Mouse (Mus musculus): ENCODE measurements around the gene Jph3.

DNA sequence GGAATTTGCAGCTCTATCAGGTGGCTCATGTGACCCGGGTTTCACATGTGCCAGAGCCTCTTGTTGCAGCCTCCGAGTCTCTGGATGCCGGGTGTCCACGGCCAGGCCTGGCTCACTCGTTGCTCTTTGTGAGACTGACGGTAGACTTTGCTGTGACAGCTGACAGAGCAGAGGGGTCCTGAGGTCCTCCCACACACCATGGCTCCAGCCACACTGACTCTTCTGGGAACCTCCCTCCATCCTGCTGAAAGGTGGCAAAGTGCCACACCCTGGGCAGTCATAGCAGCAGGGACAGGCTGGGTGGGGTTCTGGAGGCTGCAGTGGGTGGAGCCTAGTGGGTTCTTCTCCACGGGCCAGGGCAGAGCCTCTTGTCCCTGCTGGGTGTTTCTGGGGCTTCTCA, 31.1 kb downstream of the Jph3 start:
- TF ChIP-seq CTCF (IDR thresholded peaks at IDR 0.05; ENCODE audit: borderline replicate concordance, insufficient read depth, low read length) (no peak), POLR2A (IDR thresholded peaks at IDR 0.05; ENCODE audit: low read depth, low read length) (no peak)
